Mouse (Mus musculus) ZHBTc4 (cell line): ENCODE results near the gene Rimklb.

ENCODE experiments used
- DNase-seq: peaks from one replicate; pipeline ENCODE4 v3.0.0-alpha.2; 2011; ENCODE audit warnings: low read depth, low spot score

Rimklb gene

DNA sequence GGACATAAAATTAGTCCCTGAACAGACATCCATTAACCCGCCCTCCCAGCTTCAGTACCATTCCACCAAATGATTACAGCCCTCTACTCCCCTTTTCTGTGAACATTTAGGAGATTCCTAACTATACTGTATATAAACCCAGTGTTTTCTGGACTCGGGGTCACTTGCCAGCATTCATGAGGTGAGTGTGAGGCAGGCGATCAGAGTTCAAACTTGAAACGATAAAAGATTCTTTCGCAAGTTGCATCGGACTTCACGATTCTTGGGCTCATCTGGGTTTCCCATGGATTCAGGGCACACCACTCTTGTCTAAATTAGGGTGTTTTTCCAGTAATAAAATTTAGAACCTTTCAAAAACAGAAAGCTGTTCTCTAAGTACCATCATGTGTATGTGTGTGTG, 71.1 kb downstream of the Rimklb start:
- DNase-seq, result no peak

DNA sequence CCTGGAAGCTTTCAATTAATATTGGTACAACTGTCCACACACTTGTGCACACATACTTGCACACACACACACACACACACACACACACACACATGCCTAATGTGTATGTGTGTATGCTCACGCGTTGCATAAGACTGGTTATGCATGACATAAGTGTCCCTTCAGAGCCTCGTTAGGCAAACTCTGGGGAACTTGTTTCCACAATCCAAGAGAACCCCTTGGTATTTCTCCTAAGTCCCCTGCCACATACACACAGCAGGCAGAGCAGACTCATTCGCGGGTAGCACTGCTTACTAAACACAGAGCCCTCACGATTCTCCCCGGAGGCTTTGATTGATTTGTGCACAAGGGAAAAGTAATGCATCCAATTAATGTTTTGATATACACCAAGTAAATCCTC, 81.5 kb downstream of the Rimklb start:
- no peak for DNase-seq

DNA sequence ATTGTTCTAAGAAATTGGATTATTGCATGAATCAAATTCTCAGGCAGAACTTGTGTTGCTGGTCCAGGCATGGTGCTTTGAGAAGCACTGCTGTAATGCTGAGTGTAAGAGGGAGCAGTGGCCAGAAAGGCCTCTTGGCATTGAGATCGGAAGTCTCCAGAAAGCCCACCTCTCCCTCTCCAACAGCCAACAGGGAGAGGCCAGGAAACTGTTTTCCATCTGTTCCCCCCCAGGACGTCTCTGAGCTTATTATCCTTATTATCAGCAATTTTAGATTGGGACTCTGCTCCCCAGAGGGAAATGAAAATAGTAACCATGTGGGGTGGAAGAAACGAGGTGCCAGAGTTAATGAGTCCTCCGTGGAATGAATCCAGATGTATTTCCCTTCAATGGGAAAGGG, 82.2 kb downstream of the Rimklb start:
- no peak for DNase-seq

DNA sequence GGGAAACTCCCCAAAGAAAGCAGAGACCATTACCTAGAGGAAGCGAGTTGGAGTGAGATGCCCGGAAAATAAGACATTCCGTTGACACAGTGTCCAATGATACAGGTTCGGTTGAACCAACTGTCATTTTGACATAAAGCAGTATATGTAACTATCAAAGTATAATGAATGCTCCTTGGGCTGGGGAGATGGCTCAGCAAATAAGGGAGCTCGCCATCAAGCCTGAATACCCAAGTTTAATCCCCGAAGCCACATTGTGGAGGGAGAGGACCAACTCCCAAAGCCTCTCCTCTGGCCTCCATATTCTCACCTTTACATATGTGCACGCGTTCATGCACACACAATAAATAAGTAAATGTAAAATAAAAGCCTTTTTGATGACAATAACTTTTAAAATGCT, 87.3 kb downstream of the Rimklb start:
- no peak for DNase-seq

DNA sequence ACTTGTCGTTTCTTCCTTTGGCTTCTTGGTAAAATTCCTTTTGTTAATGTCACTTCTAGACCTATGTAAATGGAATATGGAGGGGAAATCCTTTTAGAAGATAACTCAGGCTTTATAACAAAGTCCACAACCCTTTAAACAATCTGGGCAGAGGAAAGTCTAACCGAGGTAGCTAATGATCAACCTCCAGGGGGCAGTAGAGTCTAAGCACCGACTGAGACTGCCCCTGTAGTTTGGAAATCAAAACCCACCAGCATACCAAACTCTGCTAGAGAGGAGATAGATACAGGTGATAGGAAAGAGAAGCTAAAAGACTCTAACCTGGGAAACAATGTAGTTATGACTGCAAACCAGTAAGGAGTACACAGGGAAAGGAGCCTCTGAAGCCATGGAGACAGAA, 96.3 kb downstream of the Rimklb start:
- DNase-seq, result peak; percentile 82

DNA sequence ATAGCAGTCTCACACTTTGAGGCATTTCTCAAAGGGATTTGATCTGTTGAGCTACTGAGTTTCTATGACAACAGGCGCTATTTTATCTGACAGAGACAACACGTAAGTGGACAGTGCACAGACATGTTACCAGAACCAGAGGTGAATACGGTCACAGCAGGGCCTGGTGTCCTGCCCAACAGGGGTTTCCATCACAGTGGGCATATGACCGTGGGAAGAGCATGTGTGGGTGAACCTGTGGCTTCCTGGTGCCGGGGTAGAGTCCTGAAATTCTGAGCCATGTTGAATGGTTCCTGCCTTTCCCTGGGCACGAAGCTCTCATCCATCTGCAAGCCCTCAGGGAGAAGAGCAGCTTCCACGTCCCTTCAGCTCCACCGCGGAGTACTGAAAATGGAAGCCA, 98.3 kb downstream of the Rimklb start:
- DNase-seq, result no peak
